Mouse (Mus musculus) limb, embryonic 15.5 days (tissue): ENCODE results near the gene Cmpk1. TPM values are rescaled to one million over a fixed set of nuclear protein-coding genes. Genes with fewer than 3 reads are reported as not detected.
"Not testable (repeated sequence)": the region's sequence is repeated elsewhere in the genome, so short reads cannot be mapped to it uniquely, and the experiment has no call there.

ENCODE experiments used
- ATAC-seq: fragments of 200-750 bp; cut with Nextera tagmentation; 2 replicates; pipeline ENCODE4 v1.8.0; 2017; ENCODE audit warnings: low read depth, moderate TSS enrichment; ENCODE audit not compliant: insufficient number of reproducible peaks, low FRiP score, low TSS enrichment
- H3K27ac ChIP-seq: fragments of 300-500 bp; sonication (generic); 2 replicates; pipeline ENCODE4 v1.5.1; 2015; ENCODE audit warnings: moderate library complexity, mild to moderate bottlenecking, inconsistent platforms
- H3K27me3 ChIP-seq: fragments of 300-500 bp; sonication (generic); 2 replicates; pipeline ENCODE4 v1.6.1; 2015; ENCODE audit warnings: inconsistent platforms
- H3K36me3 ChIP-seq: fragments of 300-500 bp; sonication (generic); 2 replicates; pipeline ENCODE4 v1.6.1; 2015; ENCODE audit warnings: inconsistent platforms
- H3K4me1 ChIP-seq: fragments of 300-500 bp; sonication (generic); 2 replicates; pipeline ENCODE4 v1.6.1; 2015; ENCODE audit warnings: inconsistent platforms
- H3K4me2 ChIP-seq: fragments of 300-500 bp; sonication (generic); 2 replicates; pipeline ENCODE4 v1.6.1; 2015; ENCODE audit warnings: mild to moderate bottlenecking, inconsistent platforms
- H3K4me3 ChIP-seq: fragments of 300-500 bp; sonication (generic); 2 replicates; pipeline ENCODE4 v1.5.1; 2015; ENCODE audit warnings: mild to moderate bottlenecking, inconsistent platforms
- H3K9ac ChIP-seq: fragments of 300-500 bp; sonication (generic); 2 replicates; pipeline ENCODE4 v1.6.1; 2015; ENCODE audit warnings: inconsistent platforms
- H3K9me3 ChIP-seq: fragments of 300-500 bp; sonication (generic); 2 replicates; pipeline ENCODE4 v1.6.1; 2016; ENCODE audit warnings: inconsistent platforms
- WGBS: fragments of 180-500 bp; shearing (Covaris S2); methylation state at CpG from one replicate; pipeline ENCODE4 v1.1.7; 2015; 5-methylcytosine and 5-hydroxymethylcytosine counted together
- polyA plus RNA-seq: library from polyadenylated mRNA; unstranded; fragments of >200 nt; fragmentation: Nextera tagmentation; extraction: Ambion mirVana; gene quantifications from 2 replicates; pipeline ENCODE4 v1.2.1, GENCODE M21; 2015

Gene Cmpk1
- polyA plus RNA-seq, 1 experiment from 2014 or later, result 130 TPM

DNA sequence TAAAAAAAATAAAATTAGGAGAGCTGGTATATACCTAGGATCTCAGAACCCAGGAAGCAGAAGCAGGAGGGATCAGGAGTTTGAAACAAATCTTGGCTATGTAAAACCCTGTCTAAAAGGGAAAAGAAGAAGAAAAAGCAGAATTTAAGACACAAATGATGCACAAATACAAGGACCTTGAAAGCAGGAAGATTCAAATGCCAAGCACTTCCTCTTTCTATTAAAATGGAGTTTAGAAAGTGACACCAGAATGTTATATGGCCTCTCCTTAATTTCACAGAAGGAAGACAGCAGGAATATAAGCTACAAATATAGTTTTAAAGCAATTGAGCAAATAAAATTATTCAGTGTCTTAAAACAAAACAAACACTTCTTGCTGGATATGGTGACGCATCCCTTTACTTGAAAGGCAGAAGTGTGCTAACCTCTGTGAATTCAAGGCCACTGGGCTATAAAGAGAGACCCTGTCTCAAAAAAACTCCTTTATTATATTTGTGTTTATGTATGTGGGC, 13.8 kb downstream of the Cmpk1 start:
- Histone ChIP-seq H3K27ac (no peak overlapping the region), H3K9me3 (no peaks in the 10 kb centered on the region), H3K4me1 (no peaks in the 10 kb centered on the region), H3K36me3 (peaks cover 3% of the 10 kb centered on the region; the same call in 1 of the 2 replicates), H3K4me2 (no peak overlapping the region), H3K27me3 (no peaks in the 10 kb centered on the region), H3K4me3 (no peak overlapping the region), H3K9ac (no peak overlapping the region)
- WGBS, result 84% methylated on average over 1 of the region's 1 CpGs
- no peak for ATAC-seq

DNA sequence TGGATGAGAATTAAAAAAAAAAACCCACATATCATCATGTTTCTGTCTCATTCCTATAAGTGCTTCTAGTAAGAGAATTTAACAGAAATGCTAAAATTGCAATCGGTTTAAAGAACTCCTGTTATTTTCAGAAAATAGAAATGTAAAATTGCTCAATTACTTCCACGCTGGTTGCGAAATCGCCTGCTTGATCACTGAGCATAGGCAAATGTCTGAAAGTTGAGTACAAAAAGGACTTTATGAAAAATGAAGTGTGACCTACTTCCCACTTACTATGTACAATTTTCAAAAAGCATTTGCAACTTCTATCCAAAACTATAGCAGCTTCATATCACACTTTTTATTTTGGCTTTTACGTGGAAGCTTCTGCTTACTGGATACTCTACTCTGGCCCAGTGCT, 16.3 kb downstream of the Cmpk1 start:
- no peak overlapping the region for H3K4me3 ChIP-seq
- no peaks in the 10 kb centered on the region for H3K9me3 ChIP-seq
- H3K9ac ChIP-seq, result no peak overlapping the region
- no peaks in the 10 kb centered on the region for H3K4me1 ChIP-seq
- H3K27ac ChIP-seq, result no peak overlapping the region
- H3K4me2 ChIP-seq, result no peak overlapping the region
- 93% methylated on average over 5 of the region's 5 CpGs for WGBS
- H3K27me3 ChIP-seq, result no peaks in the 10 kb centered on the region
- peaks cover 24% of the 10 kb centered on the region for H3K36me3 ChIP-seq
- no peak for ATAC-seq

DNA sequence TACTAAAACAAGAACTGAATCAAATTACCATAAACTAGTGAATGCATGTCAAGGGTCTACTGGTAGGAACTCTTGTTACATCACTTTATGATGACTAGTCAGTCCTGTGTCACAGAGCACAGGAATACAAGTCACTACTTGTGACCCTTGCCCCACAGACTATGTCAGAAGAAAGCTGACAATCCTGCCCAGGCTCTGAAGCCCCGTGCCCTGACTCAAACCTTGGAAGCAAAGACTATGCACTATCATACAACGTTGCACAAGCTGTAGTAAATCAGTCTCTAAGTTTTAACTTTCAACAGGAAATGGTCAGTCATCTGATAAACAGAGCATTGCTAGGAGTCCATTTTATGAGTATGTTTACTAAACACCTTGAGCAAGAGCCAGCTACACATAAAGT, 26.2 kb downstream of the Cmpk1 start:
- not testable (repeated sequence) for H3K4me3 ChIP-seq, H3K9me3 ChIP-seq, H3K4me1 ChIP-seq, H3K9ac ChIP-seq, H3K27me3 ChIP-seq, H3K4me2 ChIP-seq, H3K27ac ChIP-seq, ATAC-seq
- WGBS, result 81% methylated on average over 2 of the region's 2 CpGs
- H3K36me3 ChIP-seq, result peaks cover 32% of the 10 kb centered on the region

DNA sequence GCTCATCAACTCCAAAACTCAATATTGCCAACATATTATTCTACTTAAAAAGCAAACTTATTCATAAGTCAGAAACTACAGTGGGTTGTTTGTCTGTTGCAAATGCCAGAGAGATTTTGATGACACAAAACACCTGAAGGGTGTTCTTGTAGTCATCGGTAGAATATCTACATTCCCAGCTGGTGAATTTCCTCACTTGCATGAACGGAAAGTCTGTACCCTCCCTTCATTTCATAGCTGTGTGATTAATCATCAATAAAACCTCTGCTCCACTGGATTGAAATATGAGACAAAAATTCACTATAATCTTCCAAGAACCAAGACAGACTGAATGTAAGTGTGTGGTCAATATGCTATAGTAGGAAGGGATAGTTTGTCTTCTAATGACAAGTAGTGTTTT, 27.5 kb downstream of the Cmpk1 start:
- Histone ChIP-seq H3K36me3 (peaks cover 19% of the 10 kb centered on the region), H3K9ac (no peak overlapping the region), H3K9me3 (no peaks in the 10 kb centered on the region), H3K27ac (no peak overlapping the region), H3K4me3 (no peak overlapping the region), H3K4me1 (no peaks in the 10 kb centered on the region), H3K27me3 (no peaks in the 10 kb centered on the region), H3K4me2 (no peak overlapping the region)
- 67% methylated on average over 2 of the region's 2 CpGs for WGBS
- ATAC-seq, result no peak

DNA sequence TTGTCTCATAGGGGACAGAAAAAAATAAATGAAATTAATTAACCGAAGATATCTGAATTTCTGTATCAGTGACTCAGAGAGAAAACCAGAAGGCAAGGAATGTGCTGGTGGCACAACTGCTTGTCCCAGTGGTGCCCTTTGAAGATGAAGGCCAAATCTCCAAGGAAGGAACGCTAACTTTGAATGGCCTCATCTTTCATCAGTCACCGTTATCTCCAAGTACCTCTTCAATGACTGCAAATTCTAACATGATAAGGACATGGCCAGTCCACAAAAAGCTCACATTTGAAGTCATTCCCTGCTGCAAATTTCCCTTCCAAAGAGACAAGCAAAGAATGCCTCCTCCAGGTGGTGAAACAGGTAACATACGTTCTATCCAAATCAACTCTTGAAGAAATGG, 28.3 kb downstream of the Cmpk1 start:
- Histone ChIP-seq H3K4me1 (no peaks in the 10 kb centered on the region), H3K4me3 (no peak overlapping the region), H3K27ac (no peak overlapping the region), H3K4me2 (no peak overlapping the region), H3K36me3 (peaks cover 13% of the 10 kb centered on the region), H3K9me3 (no peaks in the 10 kb centered on the region), H3K27me3 (no peaks in the 10 kb centered on the region), H3K9ac (no peak overlapping the region)
- no peak for ATAC-seq
- 96% methylated on average over 4 of the region's 4 CpGs for WGBS

DNA sequence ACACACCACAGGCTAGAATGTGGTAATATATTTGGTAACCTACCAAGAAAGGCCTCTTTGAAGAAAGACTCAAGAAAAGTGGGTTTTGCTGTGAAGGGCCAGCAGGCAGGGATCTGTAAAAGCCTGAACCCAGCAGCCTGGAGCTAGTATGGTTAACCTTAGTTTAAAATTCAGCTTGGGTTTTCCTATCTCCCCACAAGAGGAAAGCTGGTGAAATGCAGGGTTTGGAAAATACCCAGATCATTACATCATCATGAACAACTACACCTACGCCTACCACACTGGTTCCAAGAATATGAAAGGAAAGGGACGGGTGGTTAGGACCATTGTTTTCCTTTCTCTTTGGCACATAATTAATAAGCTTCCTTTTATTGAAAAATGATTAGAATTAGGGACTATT, 28.8 kb downstream of the Cmpk1 start:
- WGBS, result 70% methylated on average over 2 of the region's 2 CpGs
- no peaks in the 10 kb centered on the region for H3K4me1 ChIP-seq
- no peak overlapping the region for H3K27ac ChIP-seq
- H3K9me3 ChIP-seq, result no peaks in the 10 kb centered on the region
- peaks cover 13% of the 10 kb centered on the region for H3K36me3 ChIP-seq
- no peak for ATAC-seq
- no peak overlapping the region for H3K9ac ChIP-seq
- H3K4me2 ChIP-seq, result no peak overlapping the region
- no peaks in the 10 kb centered on the region for H3K27me3 ChIP-seq
- no peak overlapping the region for H3K4me3 ChIP-seq

DNA sequence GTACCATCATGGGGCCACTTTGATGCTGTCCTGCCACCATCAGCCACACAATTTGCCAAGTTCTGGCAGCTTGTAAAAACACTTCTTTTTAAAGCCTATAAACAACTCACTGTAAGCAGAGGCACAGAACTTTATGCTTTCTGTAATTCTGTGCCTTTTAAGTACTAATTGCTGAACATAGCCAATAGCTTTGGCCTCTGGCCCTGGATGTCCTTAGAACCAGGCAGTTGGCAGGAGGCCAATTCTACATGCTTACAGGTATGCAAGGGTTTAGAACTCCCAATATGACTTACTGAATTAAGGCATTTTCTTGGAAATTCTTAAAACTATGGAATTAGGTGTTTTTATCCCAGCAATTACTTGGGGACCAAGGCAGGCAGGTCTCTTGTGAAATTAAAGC, 29.6 kb downstream of the Cmpk1 start:
- Histone ChIP-seq H3K27me3 (no peaks in the 10 kb centered on the region), H3K4me1 (no peaks in the 10 kb centered on the region), H3K4me2 (no peak overlapping the region), H3K9me3 (no peaks in the 10 kb centered on the region), H3K4me3 (no peak overlapping the region), H3K27ac (no peak overlapping the region), H3K9ac (no peak overlapping the region), H3K36me3 (peaks cover 6% of the 10 kb centered on the region)
- no peak for ATAC-seq

DNA sequence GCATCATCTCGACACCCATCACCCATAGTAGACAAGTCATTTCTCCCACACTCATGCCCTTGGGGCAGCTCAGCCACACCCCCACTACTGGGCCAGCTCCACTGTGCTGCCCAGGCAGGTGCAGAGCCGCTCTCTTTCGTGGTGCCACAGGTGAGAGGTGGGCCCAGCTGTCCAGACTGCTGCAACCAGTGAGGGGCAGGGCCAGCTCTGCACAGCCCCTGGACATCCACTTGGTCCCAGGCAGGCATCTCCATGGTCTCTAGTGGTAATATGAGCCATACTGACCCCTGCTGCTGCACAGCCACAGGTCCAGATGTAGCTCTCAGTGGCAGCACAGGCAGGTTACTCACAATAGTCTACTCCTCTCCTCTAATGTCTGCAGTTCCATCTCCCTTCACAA, 33.9 kb downstream of the Cmpk1 start:
- Histone ChIP-seq H3K27ac (no peak overlapping the region), H3K4me3 (no peak overlapping the region), H3K27me3 (peaks cover 22% of the 10 kb centered on the region), H3K9me3 (no peaks in the 10 kb centered on the region), H3K4me1 (peaks cover 3% of the 10 kb centered on the region; the same call in 1 of the 2 replicates), H3K9ac (no peak overlapping the region), H3K4me2 (no peak overlapping the region), H3K36me3 (no peaks in the 10 kb centered on the region)
- no peak for ATAC-seq
- WGBS, result 69% methylated on average over 3 of the region's 3 CpGs

DNA sequence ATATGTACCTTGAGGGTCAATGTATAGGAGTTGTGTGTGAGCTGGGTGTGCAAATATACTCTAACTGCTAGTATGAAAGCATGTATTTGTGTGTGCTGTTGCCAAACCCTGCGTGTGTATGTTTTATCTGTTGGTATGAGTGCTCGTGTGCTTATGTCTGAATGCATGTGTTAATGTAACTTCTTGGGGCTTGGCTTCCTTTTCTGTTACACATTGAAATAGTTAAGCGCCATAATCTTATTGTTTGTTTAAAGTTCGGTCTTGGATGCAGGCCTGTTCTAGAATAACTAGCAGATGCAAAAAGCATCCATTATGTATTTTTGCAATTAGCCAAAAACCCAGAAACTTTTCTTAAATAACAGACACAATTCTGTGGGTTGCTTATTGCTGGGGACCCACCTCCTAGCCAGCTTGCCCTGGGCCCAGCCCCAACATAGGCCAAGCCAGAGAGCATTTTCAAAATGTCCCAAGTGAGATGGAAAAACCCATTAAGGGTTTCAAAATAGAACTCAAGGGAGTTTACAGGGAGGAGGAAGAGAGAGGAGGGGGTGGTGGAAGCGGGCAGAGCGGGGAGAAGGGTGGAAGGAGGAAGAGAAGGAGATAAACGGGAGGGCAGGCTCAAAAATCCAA, 39.1 kb downstream of the Cmpk1 start:
- Histone ChIP-seq H3K36me3 (no peaks in the 10 kb centered on the region), H3K4me2 (no peak overlapping the region), H3K27me3 (peaks cover 66% of the 10 kb centered on the region), H3K4me3 (no peak overlapping the region), H3K9ac (no peak overlapping the region), H3K27ac (no peak overlapping the region), H3K9me3 (no peaks in the 10 kb centered on the region), H3K4me1 (peaks cover 13% of the 10 kb centered on the region; the same call in 1 of the 2 replicates)
- WGBS, result 39% methylated on average over 7 of the region's 7 CpGs
- ATAC-seq, result no peak

DNA sequence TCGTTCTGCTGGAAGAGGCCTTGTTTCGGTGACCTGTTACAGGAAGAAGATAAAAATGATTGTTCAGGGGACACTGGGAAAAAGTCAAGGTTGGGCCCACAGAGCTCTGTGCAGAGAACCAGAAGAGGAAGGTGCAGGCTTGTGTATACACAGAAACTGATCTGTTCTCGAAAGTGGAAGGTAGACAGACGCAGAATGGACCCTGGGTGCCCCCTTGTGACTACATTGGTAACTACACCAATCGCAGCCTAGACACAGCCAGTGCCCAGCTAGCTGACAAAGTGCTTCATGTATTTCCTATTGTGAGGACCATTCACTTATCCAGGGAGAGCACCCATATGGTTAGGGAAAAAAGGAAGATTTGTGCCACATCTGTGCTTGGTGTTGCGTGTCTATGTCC, 39.6 kb downstream of the Cmpk1 start:
- no peak overlapping the region for H3K4me2 ChIP-seq
- H3K9ac ChIP-seq, result no peak overlapping the region
- H3K4me3 ChIP-seq, result no peak overlapping the region
- H3K27ac ChIP-seq, result no peak overlapping the region
- H3K36me3 ChIP-seq, result no peaks in the 10 kb centered on the region
- peaks cover 66% of the 10 kb centered on the region for H3K27me3 ChIP-seq
- 27% methylated on average over 6 of the region's 6 CpGs for WGBS
- no peaks in the 10 kb centered on the region for H3K9me3 ChIP-seq
- no peak for ATAC-seq
- peaks cover 16% of the 10 kb centered on the region; the same call in 1 of the 2 replicates for H3K4me1 ChIP-seq

DNA sequence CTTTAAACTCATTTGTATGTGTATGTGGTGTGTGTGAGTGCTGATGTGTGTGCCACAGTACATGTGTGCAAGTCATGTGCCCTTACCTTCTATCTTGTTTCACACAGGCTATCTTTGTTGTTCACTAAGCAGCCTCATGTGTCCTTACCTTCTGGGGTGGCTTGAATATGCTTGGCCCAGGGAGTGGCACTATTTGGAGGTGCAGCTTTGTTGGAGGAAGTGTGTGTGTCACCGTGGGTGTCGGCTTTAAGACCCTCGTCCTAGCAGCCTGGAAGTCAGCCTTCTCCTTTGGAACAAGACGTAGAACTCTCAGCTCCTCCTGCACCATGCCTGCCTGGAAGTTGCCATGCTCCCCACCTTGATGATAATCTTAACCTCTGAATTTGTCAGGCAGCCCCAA, 40.6 kb downstream of the Cmpk1 start:
- Histone ChIP-seq H3K36me3 (no peaks in the 10 kb centered on the region), H3K27me3 (peaks cover 66% of the 10 kb centered on the region), H3K4me3 (no peak overlapping the region), H3K4me2 (no peak overlapping the region), H3K27ac (no peak overlapping the region), H3K9ac (no peak overlapping the region), H3K4me1 (peaks cover 21% of the 10 kb centered on the region; the same call in 1 of the 2 replicates), H3K9me3 (no peaks in the 10 kb centered on the region)
- WGBS, result 82% methylated on average over 4 of the region's 4 CpGs
- ATAC-seq, result no peak

DNA sequence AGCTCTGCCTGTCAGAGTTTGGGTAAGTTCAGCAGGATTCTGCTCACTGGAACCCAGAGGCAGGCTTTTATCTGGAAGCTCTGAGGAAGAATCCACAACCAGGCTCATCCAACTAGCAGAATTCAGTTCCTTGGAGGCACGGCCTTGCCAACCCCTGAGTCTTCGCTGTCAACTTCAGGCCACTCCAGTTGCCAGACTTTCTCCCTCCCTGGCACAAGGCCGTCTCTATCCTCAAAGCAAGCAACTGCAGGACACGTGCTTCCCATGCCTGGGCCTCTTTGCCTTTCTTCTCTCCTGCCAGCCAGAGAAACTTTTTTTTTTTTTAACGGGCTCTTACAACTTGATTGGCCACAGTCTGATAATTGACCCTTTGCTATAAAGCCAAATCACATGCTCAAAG, 42.0 kb downstream of the Cmpk1 start:
- H3K4me3 ChIP-seq, result no peak overlapping the region
- WGBS, result 19% methylated on average over 5 of the region's 5 CpGs
- no peaks in the 10 kb centered on the region for H3K36me3 ChIP-seq
- ATAC-seq, result no peak
- no peaks in the 10 kb centered on the region for H3K9me3 ChIP-seq
- H3K9ac ChIP-seq, result no peak overlapping the region
- H3K27me3 ChIP-seq, result peaks cover 67% of the 10 kb centered on the region
- no peak overlapping the region for H3K27ac ChIP-seq
- H3K4me1 ChIP-seq, result peaks cover 21% of the 10 kb centered on the region; the same call in 1 of the 2 replicates
- H3K4me2 ChIP-seq, result no peak overlapping the region

DNA sequence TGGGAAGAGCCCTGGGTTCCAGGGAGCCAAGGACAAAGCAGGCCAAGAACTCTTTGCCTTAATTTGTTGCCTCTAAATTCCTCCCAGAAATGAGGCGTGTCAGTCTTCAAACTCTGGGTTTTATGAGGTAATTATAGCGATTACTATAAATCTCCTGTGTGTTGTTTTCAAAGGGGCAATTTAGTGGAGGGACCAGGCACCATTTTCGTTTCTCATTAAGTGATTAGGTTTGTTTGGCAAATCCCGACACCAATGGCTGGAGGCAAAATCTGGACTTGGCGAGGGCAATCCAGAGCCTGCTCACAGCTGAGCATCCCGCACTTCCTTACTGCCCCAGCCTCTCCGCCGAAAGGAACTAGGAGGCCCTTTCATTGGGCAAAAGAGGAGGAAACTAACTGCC, 44.5 kb downstream of the Cmpk1 start:
- WGBS, result 17% methylated on average over 8 of the region's 8 CpGs
- Histone ChIP-seq H3K27me3 (peaks cover 63% of the 10 kb centered on the region), H3K4me2 (no peak overlapping the region), H3K27ac (no peak overlapping the region), H3K9me3 (no peaks in the 10 kb centered on the region), H3K36me3 (no peaks in the 10 kb centered on the region), H3K4me3 (no peak overlapping the region), H3K9ac (no peak overlapping the region), H3K4me1 (peaks cover 16% of the 10 kb centered on the region; the same call in 1 of the 2 replicates)
- peak; percentile 15; the same call in 1 of the 2 replicates for ATAC-seq
